Mouse (Mus musculus) heart, embryonic 15.5 days (tissue): Measurements from ENCODE around the gene Tcap. TPM values are rescaled to one million over a fixed set of nuclear protein-coding genes. Genes with fewer than 3 reads are reported as not detected.
A peak's percentile ranks its signal among the peaks of the same experiment; 100 is the strongest.

Experiments
- ATAC-seq: fragments of 200-750 bp; cut with Nextera tagmentation; replicated peaks from 2 replicates; pipeline ENCODE4 v1.8.0; 2017; ENCODE audit warnings: low read depth, moderate TSS enrichment; ENCODE audit not compliant: insufficient number of reproducible peaks, insufficient read depth, low FRiP score
- H3K27ac ChIP-seq: fragments of 300-500 bp; sonication (generic); 2 replicates; pipeline ENCODE4 v1.5.1; 2015; ENCODE audit warnings: mild to moderate bottlenecking, inconsistent platforms
- H3K27me3 ChIP-seq: fragments of 300-500 bp; sonication (generic); 2 replicates; pipeline ENCODE4 v1.6.1; 2015; ENCODE audit warnings: inconsistent platforms
- H3K36me3 ChIP-seq: fragments of 300-500 bp; sonication (generic); 2 replicates; pipeline ENCODE4 v1.6.1; 2015; ENCODE audit warnings: mild to moderate bottlenecking, inconsistent platforms
- H3K4me1 ChIP-seq: fragments of 300-500 bp; sonication (generic); replicated peaks from 2 replicates; pipeline ENCODE4 v1.6.1; 2015; ENCODE audit warnings: inconsistent platforms
- H3K4me2 ChIP-seq: fragments of 300-500 bp; sonication (generic); 2 replicates; pipeline ENCODE4 v1.6.1; 2015; ENCODE audit warnings: inconsistent platforms, mild to moderate bottlenecking, moderate library complexity
- H3K4me3 ChIP-seq: fragments of 300-500 bp; sonication (generic); 2 replicates; pipeline ENCODE4 v1.5.1; 2015; ENCODE audit warnings: mild to moderate bottlenecking, inconsistent platforms
- H3K9ac ChIP-seq: fragments of 300-500 bp; sonication (generic); 2 replicates; pipeline ENCODE4 v1.6.1; 2015; ENCODE audit warnings: mild to moderate bottlenecking, inconsistent platforms
- H3K9me3 ChIP-seq: fragments of 300-500 bp; sonication (generic); replicated peaks from 2 replicates; pipeline ENCODE4 v1.6.1; 2016; ENCODE audit warnings: inconsistent platforms
- WGBS: fragments of 180-500 bp; shearing (Covaris S2); methylation state at CpG from one replicate; pipeline ENCODE4 v1.1.7; 2015; ENCODE audit warnings: mixed read lengths; 5-methylcytosine and 5-hydroxymethylcytosine counted together
- polyA plus RNA-seq: library from polyadenylated mRNA; unstranded; fragments of >200 nt; fragmentation: Nextera tagmentation; extraction: Ambion mirVana; gene quantifications from 2 replicates; pipeline ENCODE4 v1.2.1, GENCODE M21; 2015

Tcap gene
- 154 and 158 TPM in 2 replicates for polyA plus RNA-seq

DNA sequence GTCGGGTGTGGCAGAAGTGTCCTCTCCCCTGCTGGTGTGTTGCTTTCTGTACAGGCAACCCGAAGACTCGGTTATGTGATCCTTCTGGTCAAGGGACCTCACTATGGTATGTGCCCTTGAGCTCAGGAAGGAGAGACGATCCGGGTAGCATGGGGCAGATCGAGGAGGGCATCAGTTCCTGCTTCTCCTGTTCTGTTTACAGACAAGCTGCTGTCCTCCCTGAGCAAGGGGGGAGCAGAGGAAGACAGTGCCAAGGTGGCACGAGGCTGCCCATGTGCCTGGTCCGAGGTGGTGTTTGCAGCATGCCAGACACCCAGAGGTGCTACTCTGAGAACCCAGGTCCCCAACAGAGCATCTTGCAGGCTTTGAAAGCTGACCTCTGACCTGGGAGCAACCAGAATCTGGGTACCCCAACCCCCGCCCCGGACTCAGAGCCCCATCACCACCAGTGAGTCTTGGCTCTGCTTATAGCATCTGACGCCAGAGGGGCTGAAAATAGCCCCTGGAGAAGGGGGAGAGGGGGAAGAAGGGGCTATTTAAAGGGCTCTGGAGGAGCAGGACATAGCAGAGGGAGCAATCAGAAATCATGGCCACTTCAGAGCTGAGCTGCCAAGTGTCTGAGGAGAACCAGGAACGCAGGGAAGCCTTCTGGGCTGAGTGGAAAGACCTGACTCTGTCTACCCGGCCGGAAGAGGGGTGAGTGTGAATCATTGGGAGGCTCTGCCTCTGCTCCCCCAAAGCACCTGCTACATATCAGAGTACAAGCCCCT is at the start of gene Tcap:
Gene Tcap, plus strand, starts transcription at position 551 of the 770 bp plus-strand sequence.
- Histone ChIP-seq H3K36me3 (peaks cover 11% of the 10 kb centered on the region; the same call in 1 of the 2 replicates), H3K9ac (peak within 1 kb of the TSS; percentile 67), H3K27ac (peak within 1 kb of the TSS; percentile 90), H3K4me2 (peak within 1 kb of the TSS; percentile 70), H3K27me3 (peaks cover 10% of the 10 kb centered on the region), H3K9me3 (no peaks in the 10 kb centered on the region), H3K4me1 (peaks cover 78% of the 10 kb centered on the region), H3K4me3 (peak within 1 kb of the TSS; percentile 53)
- peak; percentile 78 for ATAC-seq
- 32% methylated on average over 14 of the region's 14 CpGs for WGBS

DNA sequence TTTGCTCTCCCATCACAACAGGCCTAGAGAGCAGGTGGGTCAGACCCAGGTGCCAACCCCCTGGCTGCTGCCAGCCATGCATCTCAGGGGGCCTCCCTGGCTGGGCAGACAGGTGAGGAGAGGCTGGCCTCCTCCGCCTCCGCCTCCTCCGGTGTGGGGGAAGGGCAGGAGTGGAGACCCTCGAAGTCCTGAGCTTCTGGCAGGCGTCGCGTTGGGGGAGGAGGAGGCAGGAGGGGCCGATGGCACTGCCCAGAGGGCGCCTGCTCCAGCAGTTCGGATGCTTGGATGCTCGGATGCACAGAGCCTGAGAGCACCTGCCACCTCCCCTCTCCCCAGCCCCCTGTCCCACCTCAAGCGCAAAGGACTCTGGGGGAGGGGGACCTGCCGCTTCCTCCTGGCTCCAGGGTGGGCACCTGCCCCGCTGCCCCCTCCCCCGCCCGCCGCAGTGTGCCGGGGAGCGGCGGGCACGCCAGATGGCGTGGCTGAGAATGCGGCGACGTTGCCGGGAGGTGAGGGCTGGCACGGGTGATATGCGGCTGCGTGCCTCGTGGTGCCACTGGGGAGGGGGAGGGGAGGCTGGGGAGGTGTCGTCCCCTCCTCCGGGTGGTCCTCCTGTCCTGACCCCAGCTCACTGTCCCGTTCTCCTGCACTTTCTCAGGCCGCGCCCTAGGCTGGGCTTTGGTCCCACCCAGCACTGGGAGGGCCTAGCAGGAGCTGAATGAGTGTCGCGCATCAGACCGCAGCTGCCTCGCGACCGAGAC is 49.5 kb upstream of the Tcap start:
- no peak for ATAC-seq
- no peaks in the 10 kb centered on the region for H3K36me3 ChIP-seq
- WGBS = 4% methylated on average over 33 of the region's 41 CpGs
- H3K9me3 ChIP-seq = no peaks in the 10 kb centered on the region
- H3K4me1 ChIP-seq = peaks cover 22% of the 10 kb centered on the region
- peak overlapping the region; percentile 36 for H3K4me2 ChIP-seq
- H3K27me3 ChIP-seq = peaks cover 98% of the 10 kb centered on the region
- H3K4me3 ChIP-seq = peak overlapping the region; percentile 9
- no peak overlapping the region for H3K9ac ChIP-seq
- H3K27ac ChIP-seq = no peak overlapping the region

DNA sequence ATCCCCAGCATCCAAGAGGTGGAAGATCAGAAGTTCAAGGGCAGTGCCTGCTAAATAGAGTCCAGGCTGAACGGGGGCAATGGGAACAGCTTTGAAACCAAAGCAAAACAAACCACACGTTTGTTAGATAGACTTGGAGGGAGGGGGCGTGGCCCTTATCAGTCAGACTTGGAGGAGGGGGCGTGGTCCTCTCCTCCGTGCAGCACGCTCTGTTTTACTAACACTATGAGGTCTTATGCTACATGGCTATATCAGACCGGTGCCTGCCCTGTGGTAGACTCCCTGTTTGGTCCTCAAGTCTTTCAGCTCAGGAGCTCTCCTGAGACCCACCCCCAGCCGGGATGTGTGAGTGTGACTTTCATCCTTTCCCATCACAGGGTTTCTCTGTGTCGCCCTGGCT is 48.4 kb upstream of the Tcap start:
- Histone ChIP-seq H3K4me2 (no peak overlapping the region), H3K36me3 (no peaks in the 10 kb centered on the region), H3K27ac (no peak overlapping the region), H3K9me3 (no peaks in the 10 kb centered on the region), H3K27me3 (peaks cover 98% of the 10 kb centered on the region), H3K4me1 (peaks cover 28% of the 10 kb centered on the region), H3K4me3 (no peak overlapping the region), H3K9ac (no peak overlapping the region)
- WGBS = 9% methylated on average over 9 of the region's 9 CpGs
- no peak for ATAC-seq

DNA sequence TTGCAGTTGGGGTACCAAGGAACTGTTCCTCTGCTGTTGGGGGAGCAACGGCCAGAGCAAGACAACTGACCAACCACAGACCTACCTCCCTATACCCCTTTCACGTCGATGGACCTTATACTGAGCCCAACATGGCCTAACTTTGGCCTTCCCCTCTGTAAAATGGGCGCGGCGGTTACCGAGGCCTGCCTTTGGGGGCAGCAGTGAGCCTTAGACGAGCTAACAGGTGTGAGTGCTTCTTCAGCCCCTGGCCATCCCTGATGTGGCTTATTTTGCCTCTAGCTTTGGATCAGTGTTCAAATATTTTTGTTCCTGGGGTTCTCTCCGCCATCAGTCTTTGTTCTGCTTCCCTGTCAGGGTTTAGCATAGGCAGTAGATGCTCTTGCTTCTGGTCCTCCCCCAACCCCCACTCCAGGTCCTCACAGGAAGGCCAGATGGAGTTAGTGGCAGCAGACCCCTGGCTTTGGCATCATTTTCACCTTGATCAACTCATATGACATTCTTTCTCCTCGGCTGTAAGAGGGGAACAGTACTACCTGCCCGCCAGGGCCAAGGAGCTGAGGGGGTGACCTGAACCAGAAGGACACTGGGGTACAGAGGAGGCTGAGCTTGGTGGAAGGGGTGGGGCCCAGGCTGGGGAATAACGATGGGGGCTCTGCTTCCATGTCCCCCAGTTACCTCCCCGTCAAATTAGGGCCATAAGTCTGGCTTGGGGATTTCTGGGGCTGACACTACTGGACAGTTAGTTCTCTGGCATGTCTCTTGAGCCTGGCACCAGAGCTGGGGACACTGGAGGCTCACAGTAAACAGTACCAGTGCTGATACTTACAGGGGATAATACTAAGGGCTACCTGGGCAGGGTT is 47.1 kb upstream of the Tcap start:
- WGBS = 18% methylated on average over 13 of the region's 13 CpGs
- Histone ChIP-seq H3K36me3 (no peaks in the 10 kb centered on the region), H3K9ac (no peak overlapping the region), H3K27ac (no peak overlapping the region), H3K27me3 (peaks cover 96% of the 10 kb centered on the region), H3K4me3 (no peak overlapping the region), H3K4me2 (no peak overlapping the region), H3K4me1 (peaks cover 28% of the 10 kb centered on the region), H3K9me3 (no peaks in the 10 kb centered on the region)
- ATAC-seq = no peak

DNA sequence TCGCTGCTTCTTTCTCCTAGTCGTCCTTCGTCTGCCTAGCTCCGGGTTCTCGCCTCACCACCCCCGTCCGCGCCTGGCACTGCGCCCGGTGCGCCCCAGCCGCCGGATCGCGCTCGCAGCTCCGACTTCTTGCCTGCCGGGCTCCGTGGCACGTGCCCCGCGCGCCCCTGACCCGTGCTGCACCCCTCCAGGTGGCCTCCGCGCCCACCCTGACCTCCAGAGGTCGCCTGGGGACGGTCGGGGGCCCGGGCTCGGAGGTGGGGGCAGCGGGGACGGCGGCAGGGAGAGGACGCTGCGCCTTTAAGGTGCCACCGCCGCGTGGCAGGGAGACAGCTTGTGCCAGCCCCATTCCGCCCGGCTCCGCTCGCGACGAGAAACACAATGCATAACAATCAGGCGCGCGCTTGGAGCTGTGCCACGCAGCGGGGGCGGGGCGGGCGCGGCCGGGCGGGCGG is 45.1 kb upstream of the Tcap start:
- H3K9ac ChIP-seq = peak overlapping the region; percentile 64
- H3K4me1 ChIP-seq = peaks cover 33% of the 10 kb centered on the region
- no peaks in the 10 kb centered on the region for H3K9me3 ChIP-seq
- peaks cover 85% of the 10 kb centered on the region for H3K27me3 ChIP-seq
- 1% methylated on average over 42 of the region's 57 CpGs for WGBS
- no peak for ATAC-seq
- no peak overlapping the region for H3K27ac ChIP-seq
- peak overlapping the region; percentile 98 for H3K4me2 ChIP-seq
- H3K36me3 ChIP-seq = no peaks in the 10 kb centered on the region
- peak overlapping the region; percentile 63 for H3K4me3 ChIP-seq

DNA sequence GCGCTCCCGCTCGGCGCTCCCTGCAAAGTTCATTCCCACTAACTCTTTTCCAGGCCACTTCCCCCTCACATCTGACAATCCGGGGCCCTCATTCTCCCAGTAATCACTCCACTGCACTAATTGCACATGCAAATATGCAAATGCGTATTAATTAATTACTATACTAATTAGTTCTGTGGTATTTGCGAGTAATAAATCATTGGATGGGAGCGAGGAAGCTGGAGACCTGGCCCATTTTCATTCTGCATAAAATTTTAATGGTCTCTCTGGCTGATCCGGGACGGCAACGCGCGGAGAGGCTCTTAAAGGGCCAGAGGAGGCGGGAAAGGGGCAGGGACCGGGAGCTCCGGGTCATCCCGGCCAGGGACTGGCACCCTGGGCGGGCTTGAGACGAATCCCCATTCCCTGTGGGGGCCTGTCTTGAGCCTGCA is 44.5 kb upstream of the Tcap start:
- under 1% methylated on average over 19 of the region's 19 CpGs for WGBS
- ATAC-seq = no peak
- H3K27me3 ChIP-seq = peaks cover 80% of the 10 kb centered on the region
- H3K9ac ChIP-seq = peak overlapping the region; percentile 64
- H3K4me2 ChIP-seq = peak overlapping the region; percentile 98
- no peaks in the 10 kb centered on the region for H3K9me3 ChIP-seq
- H3K4me3 ChIP-seq = peak overlapping the region; percentile 63
- no peaks in the 10 kb centered on the region for H3K36me3 ChIP-seq
- H3K4me1 ChIP-seq = peaks cover 33% of the 10 kb centered on the region
- H3K27ac ChIP-seq = no peak overlapping the region

DNA sequence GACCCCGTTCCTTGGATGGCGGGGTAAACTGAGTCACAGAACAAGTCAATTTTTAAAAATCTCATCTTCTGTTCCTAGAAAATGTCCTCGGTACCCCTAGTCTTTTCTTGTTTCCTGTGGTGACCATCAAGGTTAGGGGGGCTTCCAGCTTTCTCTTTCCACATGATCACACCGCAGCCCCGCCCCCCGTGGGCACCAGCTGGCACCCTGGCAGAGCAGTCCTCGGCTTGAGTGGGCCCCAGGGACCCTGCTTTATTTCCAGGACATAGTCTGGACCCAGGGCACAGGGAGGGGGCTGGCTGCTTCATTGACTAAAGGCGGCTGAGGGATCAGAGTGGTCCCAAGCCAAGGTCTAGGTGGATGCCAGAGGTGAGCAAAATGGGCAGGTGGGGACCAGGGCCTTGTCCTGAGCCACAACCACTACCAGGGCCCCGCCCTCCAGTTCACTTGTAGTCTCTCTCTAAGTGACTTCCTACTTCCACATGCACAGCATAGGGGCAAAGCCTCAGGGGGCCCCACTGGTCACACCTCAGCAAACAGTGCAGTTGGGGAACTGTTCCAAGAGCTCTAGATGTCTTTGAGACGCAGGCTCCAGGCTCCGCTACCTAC is 43.8 kb upstream of the Tcap start:
- no peaks in the 10 kb centered on the region for H3K9me3 ChIP-seq
- H3K36me3 ChIP-seq = no peaks in the 10 kb centered on the region
- H3K27ac ChIP-seq = no peak overlapping the region
- peaks cover 73% of the 10 kb centered on the region for H3K27me3 ChIP-seq
- peak overlapping the region; percentile 63 for H3K4me3 ChIP-seq
- peak overlapping the region; percentile 64; the same call in 1 of the 2 replicates for H3K9ac ChIP-seq
- peak overlapping the region; percentile 98 for H3K4me2 ChIP-seq
- peaks cover 26% of the 10 kb centered on the region for H3K4me1 ChIP-seq
- 18% methylated on average over 11 of the region's 11 CpGs for WGBS
- no peak for ATAC-seq

DNA sequence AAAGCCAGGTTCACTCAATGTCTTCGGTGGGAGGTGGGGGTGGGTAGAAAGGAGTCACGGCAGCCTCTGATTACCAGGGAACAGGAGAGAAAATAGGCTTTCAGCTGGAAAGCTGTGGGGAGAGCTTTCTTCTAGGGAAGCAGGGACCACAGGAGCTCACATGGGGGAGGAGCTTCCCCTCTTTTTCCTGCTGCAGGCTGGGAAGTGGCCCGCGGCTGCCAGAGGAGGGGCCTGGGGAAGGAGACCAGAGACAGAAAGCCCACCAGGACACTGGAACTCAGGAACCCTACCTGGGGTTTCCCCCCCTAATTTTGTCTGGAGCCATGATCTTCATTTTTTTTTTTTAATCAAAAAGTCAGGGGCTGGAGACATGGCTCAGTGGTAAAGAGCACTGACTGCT is 43.0 kb upstream of the Tcap start:
- no peak overlapping the region for H3K4me2 ChIP-seq
- peaks cover 27% of the 10 kb centered on the region for H3K4me1 ChIP-seq
- H3K27me3 ChIP-seq = peaks cover 65% of the 10 kb centered on the region
- no peak for ATAC-seq
- H3K9me3 ChIP-seq = no peaks in the 10 kb centered on the region
- H3K27ac ChIP-seq = no peak overlapping the region
- WGBS = 18% methylated on average over 4 of the region's 4 CpGs
- H3K36me3 ChIP-seq = no peaks in the 10 kb centered on the region
- H3K9ac ChIP-seq = no peak overlapping the region
- H3K4me3 ChIP-seq = no peak overlapping the region

DNA sequence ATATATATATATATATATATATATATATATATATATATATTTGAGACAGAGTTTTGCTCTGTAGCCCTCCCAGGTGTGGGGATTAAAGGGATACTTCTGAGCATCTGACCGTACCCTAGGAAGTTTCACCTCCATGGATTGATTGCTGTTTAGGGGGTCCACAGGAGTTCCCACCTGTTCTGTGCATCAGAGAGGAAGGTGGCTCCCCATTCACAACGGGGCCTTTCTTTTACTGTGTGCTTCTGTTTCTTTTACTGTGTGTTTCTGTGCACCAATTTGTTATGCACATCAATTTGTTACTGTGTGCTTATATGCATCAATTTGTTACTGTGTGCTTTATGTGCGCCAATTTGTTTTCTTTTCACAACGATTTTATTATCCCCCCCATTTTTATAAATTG is 42.4 kb upstream of the Tcap start:
- no peak overlapping the region for H3K9ac ChIP-seq
- H3K36me3 ChIP-seq = no peaks in the 10 kb centered on the region
- no peak overlapping the region for H3K27ac ChIP-seq
- peaks cover 30% of the 10 kb centered on the region for H3K4me1 ChIP-seq
- 61% methylated on average over 4 of the region's 4 CpGs for WGBS
- ATAC-seq = no peak
- peaks cover 62% of the 10 kb centered on the region for H3K27me3 ChIP-seq
- H3K4me3 ChIP-seq = no peak overlapping the region
- H3K9me3 ChIP-seq = no peaks in the 10 kb centered on the region
- no peak overlapping the region for H3K4me2 ChIP-seq

DNA sequence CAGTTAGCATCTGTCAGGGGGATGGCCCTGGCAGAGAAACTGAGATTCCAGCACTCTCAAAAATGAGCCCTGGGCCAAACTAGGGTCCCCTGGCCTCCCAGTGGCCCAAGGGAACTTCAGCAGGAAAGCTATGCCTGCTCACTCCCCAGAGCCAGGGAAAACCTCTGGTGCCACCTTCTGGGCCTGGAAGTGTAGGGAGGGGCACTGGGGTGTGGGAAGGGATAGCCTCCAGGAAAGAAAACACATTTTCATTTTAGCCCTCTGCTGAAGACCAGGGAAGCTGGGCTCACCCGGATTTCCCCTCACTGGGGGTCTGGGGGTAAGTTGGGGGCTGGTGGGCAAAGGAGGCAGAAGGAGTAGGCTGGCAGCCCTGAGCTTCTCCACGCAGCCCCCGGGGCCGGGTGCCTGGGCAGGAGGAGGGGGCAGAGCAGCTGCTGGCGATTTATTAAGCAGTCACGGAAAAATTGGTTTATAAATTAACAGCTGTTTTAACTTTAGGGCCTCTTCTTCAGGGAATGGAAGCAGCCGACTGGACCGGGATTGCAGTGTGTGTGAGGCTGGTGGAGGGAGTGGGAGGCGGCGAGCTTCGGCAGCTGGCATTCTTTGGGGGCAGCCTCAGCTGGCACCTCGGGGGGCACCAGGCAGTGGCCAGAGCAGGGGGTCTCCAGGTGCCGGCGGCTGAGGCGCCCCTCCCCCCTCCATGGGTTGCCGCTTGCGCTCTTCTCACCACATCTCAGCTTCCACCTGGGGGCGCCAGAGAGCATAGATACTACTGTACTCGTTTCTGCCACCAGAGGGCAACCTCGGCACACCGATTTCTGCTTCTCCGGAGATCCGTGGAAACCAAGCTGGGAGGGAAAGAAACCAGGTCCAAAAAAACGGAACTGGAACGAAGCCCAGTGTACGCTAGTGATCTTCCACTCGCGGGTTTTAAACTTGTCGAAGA is 41.3 kb upstream of the Tcap start:
- 2% methylated on average over 29 of the region's 29 CpGs for WGBS
- H3K4me2 ChIP-seq = peak overlapping the region; percentile 89
- no peaks in the 10 kb centered on the region for H3K9me3 ChIP-seq
- no peak overlapping the region for H3K27ac ChIP-seq
- H3K27me3 ChIP-seq = peaks cover 61% of the 10 kb centered on the region
- peak overlapping the region; percentile 64 for H3K9ac ChIP-seq
- H3K4me3 ChIP-seq = peak overlapping the region; percentile 52
- peak; percentile 34; the same call in 1 of the 2 replicates for ATAC-seq
- H3K36me3 ChIP-seq = no peaks in the 10 kb centered on the region
- peaks cover 37% of the 10 kb centered on the region for H3K4me1 ChIP-seq
